In genomic region chr11:35769188-35769745, GRCm38 (mm10) we compare ENCODE assay signal across 8 mouse cellular contexts. TPM values are rescaled to one million over a fixed set of nuclear protein-coding genes. Genes with fewer than 3 reads are reported as not detected.
A peak's percentile ranks its signal among the peaks of the same experiment; 100 is the strongest.
DNase-seq lines count a peak whose midpoint lies in the region; ATAC-seq and TF ChIP-seq lines count a peak whose summit lies in the region.

Gene Pank3 (plus strand): TSS chr11:35769484.

- peak; percentile 97 for DNase-seq in G1E (ENCODE audit: low spot score)
- DNase-seq in cerebellum, adult 18-20 months: peak; percentile 95 to 100
- DNase-seq in heart, postnatal 36 days: peak; percentile 93
- peak; percentile 96 to 99 for DNase-seq in layer of hippocampus, adult 2 months (ENCODE audit: low spot score in 2 of 2)
- DNase-seq in lung, embryonic 14.5 days: peak; percentile 98
- DNase-seq in thymus, adult 2 months: peak; percentile 96

- TF ChIP-seq CTCF in G1E (IDR thresholded peaks at IDR 0.05; ENCODE audit: low read depth, low read length): no peak
- TF ChIP-seq CTCF in layer of hippocampus, adult 2 months (conservative IDR thresholded peaks at IDR 0.05): peak; percentile 22; the same call in 1 of the 2 replicates
- 0 out of 2 replicates have a peak, but pooled peaks have one; percentile 6 for TF ChIP-seq CTCF in lung, embryonic 14.5 days (IDR thresholded peaks at IDR 0.05; ENCODE audit: low read depth)
- no peak for TF ChIP-seq CTCF in olfactory bulb, adult 2 months (IDR thresholded peaks at IDR 0.05; ENCODE audit: insufficient read depth, low read depth, low read length)
- TF ChIP-seq CTCF in thymus, adult 2 months (IDR thresholded peaks at IDR 0.05; ENCODE audit: borderline replicate concordance, control insufficient read depth, extremely low read depth, insufficient read depth, low read length, poor library complexity): no peak

- peaks cover 28% of the 10 kb centered on the region for H3K4me1 ChIP-seq in G1E (ENCODE audit: insufficient read depth, low read depth, low read length)
- H3K4me1 ChIP-seq in forebrain, embryonic 16.5 days (replicated peaks; ENCODE audit: control insufficient read depth, insufficient read depth, low read length): peaks cover 16% of the 10 kb centered on the region
- H3K4me1 ChIP-seq in lung, embryonic 14.5 days (ENCODE audit: insufficient read depth): no peaks in the 10 kb centered on the region
- no peaks in the 10 kb centered on the region for H3K4me1 ChIP-seq in olfactory bulb, adult 2 months (ENCODE audit: control insufficient read depth, insufficient read depth, low read length)
- H3K4me1 ChIP-seq in thymus, adult 2 months (replicated peaks; ENCODE audit: control insufficient read depth, insufficient read depth, low read length): no peaks in the 10 kb centered on the region; the same call in 1 of the 2 replicates

- peak within 1 kb of the TSS; percentile 94 for H3K27ac ChIP-seq in forebrain, embryonic 16.5 days (ENCODE audit: low read length)
- H3K27ac ChIP-seq in layer of hippocampus, adult 2 months: peak within 1 kb of the TSS; percentile 97
- peak within 1 kb of the TSS; percentile 95 for H3K27ac ChIP-seq in lung, embryonic 14.5 days (ENCODE audit: low read depth)
- H3K27ac ChIP-seq in olfactory bulb, adult 2 months (ENCODE audit: insufficient read depth, low read depth, low read length): peak within 1 kb of the TSS; percentile 72
- H3K27ac ChIP-seq in thymus, adult 2 months (ENCODE audit: control insufficient read depth, insufficient read depth, low read length): peak within 1 kb of the TSS; percentile 45; the same call in 1 of the 2 replicates

- intact Hi-C loops in heart, postnatal 36 days (cut with DNase I): no loop called here

- WGBS in forebrain, embryonic 16.5 days: under 1% methylated on average over 49 of the region's 50 CpGs
- WGBS in lung, embryonic 14.5 days: under 1% methylated on average over 43 of the region's 50 CpGs
- under 1% methylated on average over 50 of the region's 50 CpGs for WGBS in olfactory bulb, adult 2 months
- WGBS in thymus, adult 2 months: under 1% methylated on average over 50 of the region's 50 CpGs

- H3K9ac ChIP-seq in forebrain, embryonic 16.5 days (replicated peaks; ENCODE audit: low read depth, low read length): peak within 1 kb of the TSS; percentile 90
- H3K9ac ChIP-seq in lung, embryonic 14.5 days: peak within 1 kb of the TSS; percentile 93

- 0 out of 2 replicates have a peak, but pooled peaks have one; percentile 45 for TF ChIP-seq POLR2A in olfactory bulb, adult 2 months (IDR thresholded peaks at IDR 0.05; ENCODE audit: insufficient read depth, low read depth, low read length)
- peak; percentile 78 for TF ChIP-seq POLR2A in thymus, adult 2 months (IDR thresholded peaks at IDR 0.05; ENCODE audit: control insufficient read depth, extremely low read depth, insufficient read depth, low read length, poor library complexity)

- peak within 1 kb of the TSS; percentile 84 for H3K4me2 ChIP-seq in forebrain, embryonic 16.5 days (ENCODE audit: low read length)
- H3K4me2 ChIP-seq in lung, embryonic 14.5 days: peak within 1 kb of the TSS; percentile 86

- ATAC-seq in G1E (ENCODE audit: extremely low read depth, insufficient number of reproducible peaks, low FRiP score, poor library complexity, severe bottlenecking): peak; percentile 97
- peak; percentile 100 for ATAC-seq in forebrain, embryonic 16.5 days
- peak; percentile 100 for ATAC-seq in lung, embryonic 14.5 days (ENCODE audit: insufficient read depth)

- H3K36me3 ChIP-seq in G1E (replicated peaks): peaks cover 9% of the 10 kb centered on the region
- no peaks in the 10 kb centered on the region for H3K36me3 ChIP-seq in forebrain, embryonic 16.5 days (ENCODE audit: control insufficient read depth, insufficient read depth)
- peaks cover 6% of the 10 kb centered on the region; the same call in 1 of the 2 replicates for H3K36me3 ChIP-seq in lung, embryonic 14.5 days (ENCODE audit: insufficient read depth)
- H3K36me3 ChIP-seq in thymus, adult 2 months (ENCODE audit: control insufficient read depth, insufficient read depth, low read length): no peaks in the 10 kb centered on the region

- H3K27me3 ChIP-seq in G1E (ENCODE audit: insufficient read depth, low read length): 0 out of 2 replicates have a peak, but pooled peaks cover 3% of the 10 kb centered on the region
- H3K27me3 ChIP-seq in forebrain, embryonic 16.5 days (replicated peaks; ENCODE audit: control insufficient read depth, insufficient read depth, low read length): no peaks in the 10 kb centered on the region
- H3K27me3 ChIP-seq in lung, embryonic 14.5 days (ENCODE audit: insufficient read depth, low read length): no peaks in the 10 kb centered on the region
- no peaks in the 10 kb centered on the region for H3K27me3 ChIP-seq in thymus, adult 2 months (ENCODE audit: control insufficient read depth, insufficient read depth, low read length)

- peak within 1 kb of the TSS; percentile 88 for H3K4me3 ChIP-seq in G1E (ENCODE audit: low read depth, low read length)
- H3K4me3 ChIP-seq in forebrain, embryonic 16.5 days (replicated peaks; ENCODE audit: low read length): peak within 1 kb of the TSS; percentile 97
- peak within 1 kb of the TSS; percentile 95 for H3K4me3 ChIP-seq in layer of hippocampus, adult 2 months
- H3K4me3 ChIP-seq in lung, embryonic 14.5 days (ENCODE audit: low read depth, low read length): peak within 1 kb of the TSS; percentile 85
- peak within 1 kb of the TSS; percentile 65 for H3K4me3 ChIP-seq in olfactory bulb, adult 2 months (ENCODE audit: insufficient read depth, low read depth, low read length)
- peak within 1 kb of the TSS; percentile 95 for H3K4me3 ChIP-seq in thymus, adult 2 months (ENCODE audit: control insufficient read depth, insufficient read depth, low read length)

- H3K9me3 ChIP-seq in G1E (replicated peaks): 0 out of 2 replicates have a peak, but pooled peaks cover 5% of the 10 kb centered on the region
- H3K9me3 ChIP-seq in forebrain, embryonic 16.5 days (ENCODE audit: control insufficient read depth, low read length): no peaks in the 10 kb centered on the region
- no peaks in the 10 kb centered on the region for H3K9me3 ChIP-seq in lung, embryonic 14.5 days (ENCODE audit: low read depth, low read length)

RNA-seq across cellular contexts. Expression of gene Pank3, which starts in this region (rescaled TPM):
- total RNA-seq in G1E (2014; fragmentation: Nextera tagmentation): 32.6 and 36.7 TPM in 2 replicates
- total RNA-seq in G1E (2017): 67.7 and 73.0 TPM in 2 replicates
- 2.9 and 3.2 TPM in 2 replicates for polyA plus RNA-seq in G1E (2012)
- 24.4 and 28.8 TPM in 2 replicates for polyA plus RNA-seq in forebrain, embryonic 16.5 days (2015; fragmentation: Nextera tagmentation; extraction: Ambion mirVana)
- 10 to 100 TPM; 21.9 to 24.3 TPM for total RNA-seq in heart, postnatal 36 days (2021)
- 10 to 100 TPM; 35.6 to 38.0 TPM for total RNA-seq in layer of hippocampus, adult 2 months (2021)
- 21.8 and 22.5 TPM in 2 replicates for polyA plus RNA-seq in lung, embryonic 14.5 days (2014; fragmentation: Nextera tagmentation; extraction: Ambion mirVana)
- not detected in 2 replicates for polyA plus RNA-seq in olfactory bulb, adult 2 months (2012; ENCODE audit: insufficient read depth, insufficient read length, low replicate concordance, missing spikeins)
- polyA plus RNA-seq in thymus, adult 2 months (2012; rRNA removed): 8.7 and 9.5 TPM in 2 replicates

Comparison
In these comparisons a context has a peak if more than half of its experiments do, and no peak if none do; other contexts are left out.
1. Peak in every context shown above with its lines: DNase-seq, ATAC-seq, H3K4me3 ChIP-seq and H3K27ac ChIP-seq.
2. CTCF ChIP-seq: peak in layer of hippocampus, adult 2 months (single experiment) and lung, embryonic 14.5 days (single experiment); none in G1E (single experiment), olfactory bulb, adult 2 months (single experiment) and thymus, adult 2 months (single experiment).
3. H3K27ac ChIP-seq: peak in every context shown above with its lines; median percentile 97 in layer of hippocampus, adult 2 months; 95 in lung, embryonic 14.5 days; 94 in forebrain, embryonic 16.5 days; 72 in olfactory bulb, adult 2 months; 45 in thymus, adult 2 months.